Mouse (Mus musculus) small intestine, adult 2 months (tissue): ENCODE measurements around the gene Oca2. TPM values are rescaled to one million over a fixed set of nuclear protein-coding genes. Genes with fewer than 3 reads are reported as not detected.

Source experiments
- H3K27ac ChIP-seq: fragments of 200-500 bp; 2 replicates; pipeline ENCODE4 v1.5.1; 2012; ENCODE audit warnings: low read depth, low read length, control low read depth, inconsistent platforms; ENCODE audit not compliant: insufficient read depth
- H3K27me3 ChIP-seq: fragments of 200-500 bp; 2 replicates; pipeline ENCODE4 v1.6.1; 2012; ENCODE audit warnings: mild to moderate bottlenecking, moderate library complexity, low read length, inconsistent platforms; ENCODE audit not compliant: control insufficient read depth, insufficient read depth
- H3K36me3 ChIP-seq: fragments of 200-500 bp; 2 replicates; pipeline ENCODE4 v1.6.1; 2012; ENCODE audit warnings: mild to moderate bottlenecking, low read length, control low read depth, inconsistent platforms; ENCODE audit not compliant: control insufficient read depth, insufficient read depth
- H3K4me1 ChIP-seq: fragments of 200-500 bp; 2 replicates; pipeline ENCODE4 v1.6.1; 2012; ENCODE audit warnings: low read length, inconsistent platforms, mixed read lengths; ENCODE audit not compliant: control insufficient read depth, insufficient read depth, insufficient read length
- H3K4me3 ChIP-seq: fragments of 200-500 bp; 2 replicates; pipeline ENCODE4 v1.5.1; 2012; ENCODE audit warnings: low read depth, mild to moderate bottlenecking, control low read depth, inconsistent platforms, low read length, moderate library complexity
- CTCF ChIP-seq: fragments of 200-500 bp; IDR thresholded peaks from 2 replicates; pipeline ENCODE4 v1.5.1; 2012; ENCODE audit warnings: low read depth, mild to moderate bottlenecking, control low read depth, inconsistent platforms, low read length, moderate library complexity, mixed read lengths; ENCODE audit not compliant: insufficient replicate concordance, insufficient read length; ENCODE audit errors: extremely low read depth
- POLR2A ChIP-seq: fragments of 200-500 bp; IDR thresholded peaks from 2 replicates; pipeline ENCODE4 v1.6.1; 2012; ENCODE audit warnings: low read depth, mild to moderate bottlenecking, control low read depth, inconsistent platforms, low read length, moderate library complexity
- WGBS: fragments of 180-500 bp; shearing (Covaris S2); methylation state at CpG from one replicate; pipeline ENCODE4 v1.1.7; 2018; 5-methylcytosine and 5-hydroxymethylcytosine counted together
- polyA plus RNA-seq: library from polyadenylated mRNA; depleted of rRNA; stranded (reverse); fragments of >200 nt; gene quantifications from 2 replicates; pipeline ENCODE4 v1.2.3, GENCODE M21; 2012

Gene Oca2
- polyA plus RNA-seq, 1 experiment: not detected

DNA sequence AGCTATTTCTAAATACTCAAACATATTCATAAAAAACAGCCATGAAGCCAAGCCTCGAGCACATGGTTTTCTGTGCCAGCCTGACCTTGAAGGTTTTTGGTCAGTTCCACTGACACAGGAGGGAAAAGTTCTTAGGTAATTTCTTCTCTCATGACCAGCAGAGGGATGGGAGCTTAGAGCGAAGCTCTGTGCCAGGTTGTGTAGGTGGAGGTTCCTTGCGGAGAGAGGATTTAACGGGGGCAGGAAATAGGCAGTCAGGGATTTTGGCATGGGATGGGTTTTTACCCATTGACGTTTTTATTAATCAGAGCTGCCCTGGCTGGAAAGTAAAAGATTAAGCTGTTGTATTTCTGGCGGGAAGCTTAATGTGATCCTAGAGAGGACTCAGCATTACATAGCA lies 18.7 kb upstream of the Oca2 start:
- Histone ChIP-seq H3K4me3 (no peak overlapping the region), H3K36me3 (peaks cover 65% of the 10 kb centered on the region), H3K4me1 (no peaks in the 10 kb centered on the region), H3K27ac (no peak overlapping the region), H3K27me3 (no peaks in the 10 kb centered on the region)
- WGBS: 87% methylated on average over 6 of the region's 6 CpGs
- TF ChIP-seq CTCF (no peak), POLR2A (no peak)

DNA sequence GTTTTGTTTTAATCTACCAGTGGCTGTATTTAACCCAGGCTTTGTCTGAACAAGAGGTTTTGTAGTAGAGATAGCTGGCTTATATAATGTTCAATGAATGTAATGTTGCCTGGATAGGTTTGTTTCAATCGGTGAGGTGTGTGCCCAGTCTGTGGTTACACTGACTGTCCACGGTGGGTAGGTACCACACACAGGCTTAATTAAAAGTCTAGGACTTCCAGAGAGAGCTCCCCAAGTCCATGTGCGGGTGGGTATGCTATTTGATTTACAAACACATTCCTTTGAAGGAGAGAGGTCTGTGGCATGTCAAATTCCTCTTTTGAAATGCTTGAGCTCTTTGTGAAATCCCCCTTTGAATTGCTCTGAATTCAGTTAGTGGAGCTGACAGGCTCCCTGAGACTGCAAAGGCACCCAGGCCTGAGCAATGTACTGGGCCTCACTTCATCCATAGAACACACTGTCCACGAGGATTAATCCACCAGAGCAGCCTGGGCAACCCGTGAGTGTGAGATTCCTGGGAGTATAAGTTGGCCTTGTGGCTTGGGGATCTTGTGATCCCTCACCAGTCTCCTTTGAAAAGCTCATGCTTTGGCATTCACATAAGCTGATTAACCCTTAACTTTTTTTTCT lies 3.7 kb upstream of the Oca2 start:
- Histone ChIP-seq H3K4me1 (no peaks in the 10 kb centered on the region), H3K4me3 (no peak overlapping the region), H3K27me3 (no peaks in the 10 kb centered on the region), H3K36me3 (peaks cover 6% of the 10 kb centered on the region), H3K27ac (no peak overlapping the region)
- 63% methylated on average over 5 of the region's 5 CpGs for WGBS
- TF ChIP-seq POLR2A (no peak), CTCF (no peak)

DNA sequence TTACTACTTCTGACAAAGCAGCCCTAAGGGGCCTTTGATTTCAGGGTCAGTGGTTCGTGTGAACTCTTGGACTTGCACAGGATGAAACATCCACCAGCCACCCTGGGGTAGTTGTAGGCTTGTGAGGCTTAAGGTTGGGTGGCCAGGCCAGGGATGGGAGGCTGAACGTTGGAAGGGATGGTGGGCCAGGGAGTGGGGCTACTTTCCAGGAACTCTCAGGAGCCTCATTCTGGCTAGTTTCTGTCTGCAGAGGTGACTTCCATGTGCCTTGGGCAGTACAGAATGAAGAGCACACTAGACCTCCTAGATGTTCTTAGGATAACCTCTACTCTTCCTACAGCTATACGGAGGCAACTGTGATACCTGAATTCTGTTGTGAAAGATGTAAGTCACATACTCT lies 2.9 kb upstream of the Oca2 start:
- WGBS: 74% methylated on average over 3 of the region's 3 CpGs
- Histone ChIP-seq H3K27me3 (no peaks in the 10 kb centered on the region), H3K4me3 (no peak overlapping the region), H3K27ac (no peak overlapping the region), H3K36me3 (peaks cover 3% of the 10 kb centered on the region; the same call in 1 of the 2 replicates), H3K4me1 (no peaks in the 10 kb centered on the region)
- no peak for TF ChIP-seq CTCF
- no peak for TF ChIP-seq POLR2A

DNA sequence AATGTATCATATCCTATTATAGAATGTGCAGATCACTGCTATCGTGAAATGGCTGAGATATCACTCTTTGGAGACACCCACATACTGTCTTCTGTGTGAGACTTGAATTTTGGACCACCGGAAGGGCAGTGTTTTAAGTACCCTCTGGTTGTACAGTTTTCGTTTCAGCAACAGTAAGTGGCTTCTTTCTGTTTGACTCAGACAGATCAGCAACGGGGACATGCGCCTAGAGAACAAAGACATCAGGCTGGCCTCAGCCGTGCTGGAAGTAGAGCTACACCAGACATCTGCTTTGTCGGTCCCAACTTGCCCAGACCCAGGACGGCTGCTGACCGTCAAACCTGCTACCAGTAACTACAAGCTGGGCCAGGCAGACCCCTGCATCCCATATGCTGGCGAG lies 15.0 kb downstream of the Oca2 start:
- H3K36me3 ChIP-seq: no peaks in the 10 kb centered on the region
- WGBS: 83% methylated on average over 10 of the region's 10 CpGs

DNA sequence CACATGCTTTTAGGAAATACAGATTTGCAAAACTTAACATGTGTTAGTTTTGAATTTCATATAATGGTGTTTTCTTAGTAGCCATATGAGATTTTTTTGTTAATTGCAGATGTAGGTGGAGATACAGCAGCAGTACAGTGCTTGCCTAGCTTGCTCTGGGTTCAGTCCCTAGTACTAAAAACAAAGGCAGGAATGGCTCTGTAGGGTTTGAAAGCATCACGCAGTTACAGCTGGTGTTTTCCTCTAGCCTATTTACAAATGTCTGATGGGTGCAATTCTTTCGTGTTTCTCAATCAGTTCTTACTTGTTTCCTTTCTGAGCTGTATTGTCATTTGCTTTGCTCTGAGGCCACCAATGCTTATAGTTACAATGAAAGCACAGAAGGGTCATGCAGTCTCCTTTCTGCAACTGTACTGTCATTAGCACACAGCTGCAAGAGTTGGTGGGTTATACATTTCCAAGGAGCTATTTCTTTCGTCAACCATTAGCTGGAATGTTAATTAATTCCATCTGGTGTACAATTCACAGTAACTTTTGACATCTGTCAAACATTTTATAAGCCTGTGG lies 18.4 kb downstream of the Oca2 start:
- Histone ChIP-seq H3K4me1 (no peaks in the 10 kb centered on the region), H3K27me3 (no peaks in the 10 kb centered on the region), H3K4me3 (no peak overlapping the region), H3K27ac (no peak overlapping the region), H3K36me3 (no peaks in the 10 kb centered on the region)
- WGBS: 80% methylated on average over 3 of the region's 3 CpGs
- TF ChIP-seq POLR2A: no peak
- TF ChIP-seq CTCF: no peak

More for the DNA sequence above, 15.0 kb downstream of the Oca2 start:
- no peak overlapping the region for H3K4me3 ChIP-seq
- no peaks in the 10 kb centered on the region for H3K4me1 ChIP-seq
- TF ChIP-seq POLR2A (no peak), CTCF (no peak)
- H3K27ac ChIP-seq: no peak overlapping the region
- H3K27me3 ChIP-seq: no peaks in the 10 kb centered on the region

DNA sequence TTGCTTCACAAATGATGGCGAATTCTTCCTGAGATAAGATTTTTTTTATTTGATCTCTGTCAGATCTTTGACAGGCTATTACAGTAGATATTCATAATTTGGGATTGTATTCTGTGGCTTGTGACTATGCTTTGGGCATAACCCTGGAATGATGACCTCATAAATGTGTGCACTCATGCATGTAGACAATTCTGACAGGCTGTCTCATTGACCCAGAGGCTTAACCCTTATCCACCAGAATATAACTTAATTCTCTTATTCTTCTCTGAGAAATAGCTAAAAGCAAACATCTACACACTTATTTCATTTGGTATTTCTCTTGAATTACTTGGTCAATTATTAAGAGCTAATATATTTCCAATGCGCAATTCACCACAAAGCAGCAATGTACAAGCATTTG lies 37.9 kb downstream of the Oca2 start:
- H3K4me1 ChIP-seq: no peaks in the 10 kb centered on the region
- H3K27ac ChIP-seq: no peak overlapping the region
- no peaks in the 10 kb centered on the region for H3K27me3 ChIP-seq
- 72% methylated on average over 2 of the region's 2 CpGs for WGBS
- H3K4me3 ChIP-seq: no peak overlapping the region
- H3K36me3 ChIP-seq: no peaks in the 10 kb centered on the region
- no peak for TF ChIP-seq POLR2A
- no peak for TF ChIP-seq CTCF

DNA sequence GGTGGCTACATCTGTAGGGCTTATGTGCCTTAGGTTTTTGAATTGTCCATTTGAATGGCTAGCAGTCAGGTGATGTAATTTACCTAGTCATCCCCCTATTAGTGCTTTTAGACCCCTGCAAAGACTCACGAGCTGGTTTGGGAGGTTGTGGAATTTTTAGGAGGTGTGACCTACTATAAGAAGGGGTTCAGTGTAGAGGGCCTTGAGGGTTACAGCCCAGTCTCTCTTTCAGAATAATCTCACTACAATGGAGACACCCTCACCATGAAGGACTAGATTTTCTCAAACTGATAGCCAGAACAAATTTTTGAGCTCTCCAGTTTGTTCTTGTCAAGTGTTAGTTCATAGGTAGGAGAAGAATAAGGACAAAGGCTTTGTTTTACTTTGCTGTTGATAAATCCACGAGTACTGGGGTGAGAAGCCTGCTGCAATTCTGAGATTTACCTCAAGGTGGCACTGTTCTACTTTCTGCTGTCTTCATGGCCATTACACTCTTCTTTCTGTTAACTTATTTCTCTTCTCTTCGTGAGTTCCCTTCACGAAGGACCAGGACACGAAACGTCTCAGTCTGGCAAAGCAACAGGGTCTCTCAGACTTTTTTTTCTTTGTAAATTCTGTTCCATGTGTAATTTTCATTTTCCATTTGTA lies 52.0 kb downstream of the Oca2 start:
- Histone ChIP-seq H3K4me1 (no peaks in the 10 kb centered on the region), H3K27me3 (no peaks in the 10 kb centered on the region), H3K27ac (no peak overlapping the region), H3K4me3 (no peak overlapping the region), H3K36me3 (no peaks in the 10 kb centered on the region)
- WGBS: 35% methylated on average over 6 of the region's 6 CpGs
- TF ChIP-seq CTCF (no peak), POLR2A (no peak)
